Mouse (Mus musculus) T-helper 1 cell (primary cell): ENCODE measurements around the gene H2-T22.
"Not testable (repeated sequence)": the region's sequence is repeated elsewhere in the genome, so short reads cannot be mapped to it uniquely, and the experiment has no call there.

ENCODE experiments used
- in situ Hi-C: fragments of 300-600 bp; cut with MboI, MseI; formaldehyde crosslinking; loops from one replicate; pipeline ENCODE4 v1.15.1; 2025; ENCODE audit warnings: high pct_unique_total_duplicates

H2-T22 gene

GRCm38 (mm10) chr17:36030703-36031582, 11.6 kb downstream of the H2-T22 start:
- in situ Hi-C loops = loop anchor here (5.0 kb wide), 2 partner anchors 34 to 81 kb away; no protein-coding TSS in a partner anchor

DNA sequence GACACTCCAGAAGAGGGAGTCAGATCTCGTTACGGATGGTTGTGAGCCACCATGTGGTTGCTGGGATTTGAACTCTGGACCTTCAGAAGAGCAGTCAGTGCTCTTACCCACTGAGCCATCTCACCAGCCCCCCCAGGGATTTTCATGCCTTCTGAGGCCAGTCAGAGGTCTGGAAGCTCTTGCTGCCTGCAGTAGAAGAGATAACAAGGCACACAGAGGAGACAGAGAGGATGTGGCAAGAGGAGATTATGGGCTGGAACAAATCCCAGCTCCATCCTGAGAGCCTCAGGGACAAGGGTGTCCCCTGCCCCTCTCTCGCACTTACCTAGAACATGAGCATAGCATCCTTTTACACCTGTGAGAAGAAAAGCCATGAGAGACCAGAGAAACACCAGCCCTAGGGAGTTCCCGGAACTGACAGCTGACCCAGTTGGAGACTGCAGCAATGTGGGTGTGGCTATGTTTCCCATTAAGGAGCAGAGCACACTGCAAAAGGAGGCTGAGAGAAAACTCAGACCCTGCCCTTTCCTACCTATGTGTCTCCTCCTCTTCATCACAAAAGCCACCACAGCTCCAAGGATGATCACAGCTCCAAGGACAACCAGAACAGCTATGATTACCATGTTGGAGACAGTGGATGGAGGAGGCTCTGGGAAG, 12.4 kb downstream of the H2-T22 start:
- in situ Hi-C loops = loop anchor here (5.0 kb wide), 2 partner anchors 33 to 82 kb away; no protein-coding TSS in a partner anchor

- in situ Hi-C loops = no loop called here
These were observed 13.5 kb downstream of the H2-T22 start for GRCm38 (mm10) chr17:36028879-36029619.

DNA sequence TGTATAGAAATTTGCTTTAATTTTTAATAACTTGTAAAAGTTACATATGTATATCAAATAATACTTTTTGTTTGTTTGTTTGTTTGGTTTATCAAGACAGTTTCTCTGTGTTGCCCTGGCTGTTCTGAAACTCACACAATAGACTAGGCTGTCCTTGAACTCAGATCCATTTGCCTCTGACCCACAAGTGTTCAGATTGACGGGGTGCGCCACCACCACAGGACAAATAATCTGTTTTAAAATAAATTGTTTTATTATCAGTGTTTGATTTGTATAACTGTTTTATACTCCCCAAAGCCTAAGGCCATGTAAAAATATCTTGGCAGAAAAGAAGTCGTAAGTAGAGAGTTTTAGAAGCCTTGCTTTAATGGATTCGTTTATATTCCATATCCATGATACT, 14.9 kb downstream of the H2-T22 start:
- in situ Hi-C loops = no loop called here

DNA sequence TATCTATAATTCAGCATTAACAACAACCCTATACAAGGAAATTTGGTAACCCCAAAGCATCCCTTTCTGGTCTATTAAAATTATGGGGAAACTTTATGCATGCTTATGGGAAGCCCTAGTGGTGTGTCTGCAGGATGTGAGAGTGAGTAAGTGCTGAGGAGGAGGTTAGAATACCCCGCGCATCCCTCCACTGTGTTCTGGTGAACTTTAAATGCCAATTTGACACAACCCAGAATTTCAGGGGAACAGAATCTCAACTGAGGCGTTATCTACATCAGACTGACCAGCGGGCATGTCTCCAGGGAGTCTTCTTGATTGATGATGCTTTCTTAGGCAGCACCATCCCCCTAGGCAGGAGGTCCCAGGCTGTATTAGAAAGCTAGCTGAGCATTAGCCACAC, 16.6 kb downstream of the H2-T22 start:
- in situ Hi-C loops = no loop called here

DNA sequence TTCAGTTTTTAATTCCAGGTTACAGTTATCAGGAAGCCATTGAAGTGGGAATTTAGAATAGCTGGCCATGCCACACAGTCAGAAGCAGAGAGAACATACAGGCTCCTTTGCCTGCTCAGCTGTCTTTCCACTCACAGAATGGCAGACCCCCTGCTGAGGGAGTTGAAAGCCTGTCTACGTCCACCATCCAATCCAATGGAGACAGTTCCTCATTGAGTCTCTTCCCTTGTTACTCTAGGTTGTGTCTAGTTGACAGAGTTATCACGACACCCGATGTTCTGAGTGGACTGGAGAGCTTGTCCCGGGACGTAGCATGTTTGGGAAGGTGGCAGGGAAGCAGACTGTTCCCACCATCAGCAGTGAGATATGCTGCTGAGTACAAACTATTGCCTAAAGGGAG, 17.4 kb downstream of the H2-T22 start:
- in situ Hi-C loops = no loop called here

DNA sequence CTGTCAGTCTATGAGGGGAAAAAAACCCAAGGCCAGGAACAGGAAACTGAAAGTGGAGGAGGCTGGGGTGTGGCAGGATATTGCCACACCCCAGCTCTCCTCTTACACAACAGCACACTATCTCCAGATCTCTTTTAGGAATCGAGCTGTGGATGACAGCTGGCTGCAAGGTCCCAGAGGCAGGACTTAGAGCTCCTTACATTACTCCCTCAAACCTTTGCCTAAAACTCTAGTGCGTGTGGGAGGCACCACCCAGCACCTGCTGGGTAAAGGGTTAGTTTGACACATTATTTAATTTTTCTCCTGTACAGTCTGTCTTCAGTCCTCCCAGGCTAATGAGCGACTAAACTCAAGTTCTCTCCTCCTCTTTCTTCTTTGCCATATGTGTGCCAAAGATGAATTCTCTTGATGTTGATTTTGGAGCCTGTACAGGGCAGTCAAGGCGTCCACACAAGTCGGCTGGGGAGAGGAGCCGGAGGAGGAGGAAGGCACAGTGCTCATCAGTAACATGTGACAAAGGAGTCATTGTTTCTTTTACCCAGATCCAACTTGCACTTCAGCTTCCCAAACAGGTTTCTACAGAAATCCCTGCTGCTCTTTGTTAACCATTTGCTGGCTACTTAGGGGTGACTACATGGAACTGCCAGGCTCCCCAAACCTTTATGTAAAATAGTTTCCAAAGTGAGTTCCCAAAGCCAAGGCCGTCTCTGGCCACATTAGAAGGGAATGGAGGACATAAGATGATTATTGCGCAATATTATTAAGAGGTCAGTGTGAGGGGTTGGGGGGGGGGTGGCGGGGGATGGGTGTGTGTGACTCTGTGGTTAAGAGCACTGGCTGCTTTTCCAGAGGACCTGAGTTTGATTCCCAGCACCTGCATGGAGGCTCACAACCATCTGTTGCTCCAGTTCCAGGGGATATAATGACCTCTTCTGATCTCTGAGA, 18.6 kb downstream of the H2-T22 start:
- in situ Hi-C loops = no loop called here

DNA sequence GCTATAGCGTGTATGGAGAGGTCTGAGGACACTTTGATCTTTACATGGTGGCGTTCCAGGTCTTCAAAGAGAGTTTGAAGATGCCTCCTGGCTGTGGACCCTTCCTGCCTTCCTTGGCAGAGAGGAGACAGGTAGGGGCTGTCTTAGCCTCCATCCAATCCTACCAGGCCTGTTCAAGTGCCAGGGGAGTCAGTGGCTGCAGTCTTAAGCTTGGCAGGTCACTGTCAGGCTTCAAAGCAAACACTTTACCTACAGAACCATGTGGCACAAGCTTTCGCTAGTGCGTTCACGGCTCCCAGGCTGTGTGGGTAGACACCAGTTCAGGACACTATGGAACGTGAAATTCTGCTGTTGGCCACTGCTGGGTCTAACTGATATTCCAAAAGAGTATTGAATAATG, 19.6 kb downstream of the H2-T22 start:
- in situ Hi-C loops = no loop called here

DNA sequence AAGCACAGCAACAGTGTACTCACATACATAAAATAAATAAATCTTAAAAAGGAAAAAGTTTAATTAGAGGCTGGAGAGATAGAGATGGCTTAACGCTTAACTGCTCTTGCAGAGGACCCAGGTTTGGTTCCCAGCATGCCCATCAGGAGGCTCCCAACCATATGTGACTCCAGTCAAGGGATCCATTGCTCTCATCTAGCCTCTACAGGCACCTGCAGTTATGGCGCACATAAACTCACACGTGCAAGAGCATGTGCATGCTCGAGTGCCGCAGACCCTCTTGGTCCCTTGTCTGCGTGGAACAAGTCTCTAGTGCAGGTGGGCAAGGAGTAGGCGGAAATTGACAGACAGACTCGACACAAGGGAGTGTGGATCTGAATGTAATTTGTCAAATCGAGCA, 20.4 kb downstream of the H2-T22 start:
- in situ Hi-C loops = no loop called here

DNA sequence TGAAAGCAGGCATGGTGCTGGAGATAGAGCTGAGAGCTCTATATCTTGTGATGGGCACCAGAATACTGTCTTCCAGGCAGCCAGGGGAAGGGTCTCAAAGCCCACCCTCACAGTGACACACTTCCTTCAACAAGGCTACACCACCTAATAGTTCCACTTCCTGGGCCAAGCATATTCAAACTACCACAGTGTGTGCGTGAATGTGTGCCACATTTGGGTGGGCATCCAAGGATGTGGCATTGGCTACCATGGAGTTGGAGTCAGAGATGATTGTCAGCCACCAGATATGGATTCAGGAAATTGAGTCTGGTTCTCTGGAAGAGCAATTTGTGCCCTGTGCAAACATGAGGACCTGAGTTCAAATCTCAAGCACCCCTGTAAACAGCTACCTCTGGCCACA, 21.2 kb downstream of the H2-T22 start:
- in situ Hi-C loops = no loop called here

GRCm38 (mm10) chr17:36020191-36021073, 22.1 kb downstream of the H2-T22 start, which contains the start of gene H2-T24:
Gene H2-T24 (minus strand): TSS chr17:36020560.
- in situ Hi-C loops = no loop called here

DNA sequence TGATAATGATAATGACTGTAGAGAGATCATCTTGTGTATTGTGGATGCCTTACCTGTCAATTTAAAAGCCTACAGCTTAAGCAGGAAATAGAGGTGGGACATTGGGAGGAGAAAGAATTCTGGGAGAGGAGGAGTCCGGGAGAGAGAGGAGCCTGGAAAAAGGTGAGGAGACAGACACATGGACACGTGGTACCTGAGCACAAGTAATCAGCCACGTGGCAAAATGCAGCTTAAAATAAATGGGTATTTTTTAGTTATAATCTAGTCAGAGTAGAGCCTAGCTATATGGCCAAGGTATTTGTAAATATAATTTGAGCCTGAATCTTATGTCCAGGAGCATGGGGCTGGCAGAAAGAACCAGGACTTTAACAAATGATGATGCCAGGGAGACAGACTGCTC, 23.0 kb downstream of the H2-T22 start:
- in situ Hi-C loops = no loop called here

DNA sequence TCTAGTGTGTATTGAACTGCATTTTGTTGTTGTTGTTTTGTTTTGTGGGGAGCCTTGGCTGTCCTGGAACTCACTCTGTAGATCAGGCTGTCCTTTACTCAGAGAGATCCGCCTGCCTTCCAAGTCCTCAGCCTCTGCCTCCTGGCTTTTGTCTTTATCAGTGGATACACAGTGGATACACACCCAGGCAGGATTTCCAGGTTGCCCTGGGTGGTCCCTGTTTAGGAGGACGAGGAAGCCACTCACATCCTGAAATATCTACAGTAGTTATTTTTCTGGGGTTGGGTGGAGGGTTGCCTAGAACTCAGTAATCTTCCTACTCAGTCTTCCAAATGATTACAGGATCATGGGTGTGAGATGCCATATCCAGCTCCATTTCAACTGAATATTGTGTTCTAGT, 23.6 kb downstream of the H2-T22 start:
- in situ Hi-C loops = no loop called here

GRCm38 (mm10) chr17:36017046-36017445, 25.5 kb downstream of the H2-T22 start:
- in situ Hi-C loops = no loop called here

DNA sequence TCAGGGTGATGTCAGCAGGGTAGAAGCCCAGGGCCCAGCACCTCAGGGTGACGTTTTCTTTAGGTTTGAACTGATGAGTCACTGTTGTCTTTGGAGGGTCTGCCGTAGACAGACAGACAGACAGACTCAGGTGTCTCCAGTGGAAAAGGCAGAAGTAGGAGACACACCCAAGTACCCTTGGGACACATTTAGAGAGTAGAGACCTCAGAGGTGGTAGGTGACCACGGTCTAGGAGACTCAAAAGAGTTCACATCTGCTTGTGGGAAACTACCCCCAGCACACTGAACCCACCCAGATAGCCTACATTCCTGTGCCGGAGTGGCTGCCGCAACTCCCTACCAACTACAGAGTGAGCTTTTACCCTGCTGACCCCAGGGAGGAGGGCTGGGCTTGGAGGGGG, 27.6 kb downstream of the H2-T22 start:
- in situ Hi-C loops = no loop called here

GRCm38 (mm10) chr17:36004409-36004808, 38.1 kb downstream of the H2-T22 start:
- in situ Hi-C loops = not testable (repeated sequence)

DNA sequence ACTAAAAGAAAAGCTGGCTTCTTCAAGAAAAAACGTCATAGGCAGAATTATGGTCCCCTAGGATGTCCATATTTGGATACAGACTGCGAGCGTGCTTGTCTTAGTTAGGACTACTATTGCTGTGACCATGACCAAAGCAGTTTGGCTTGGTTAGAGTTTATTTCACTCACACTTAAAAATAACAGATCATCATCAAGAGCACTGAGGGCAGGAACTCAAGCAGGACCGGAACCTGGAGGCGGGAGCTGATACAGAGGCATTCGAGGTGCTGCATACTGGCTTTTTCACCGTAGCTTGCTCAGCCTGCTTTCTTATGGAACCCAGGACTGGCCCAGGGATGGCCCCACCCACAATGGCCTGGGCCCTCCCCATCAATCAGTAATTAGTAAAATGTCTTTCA, 39.2 kb downstream of the H2-T22 start:
- in situ Hi-C loops = no loop called here

GRCm38 (mm10) chr17:36001966-36002365, 40.6 kb downstream of the H2-T22 start:
- in situ Hi-C loops = no loop called here

DNA sequence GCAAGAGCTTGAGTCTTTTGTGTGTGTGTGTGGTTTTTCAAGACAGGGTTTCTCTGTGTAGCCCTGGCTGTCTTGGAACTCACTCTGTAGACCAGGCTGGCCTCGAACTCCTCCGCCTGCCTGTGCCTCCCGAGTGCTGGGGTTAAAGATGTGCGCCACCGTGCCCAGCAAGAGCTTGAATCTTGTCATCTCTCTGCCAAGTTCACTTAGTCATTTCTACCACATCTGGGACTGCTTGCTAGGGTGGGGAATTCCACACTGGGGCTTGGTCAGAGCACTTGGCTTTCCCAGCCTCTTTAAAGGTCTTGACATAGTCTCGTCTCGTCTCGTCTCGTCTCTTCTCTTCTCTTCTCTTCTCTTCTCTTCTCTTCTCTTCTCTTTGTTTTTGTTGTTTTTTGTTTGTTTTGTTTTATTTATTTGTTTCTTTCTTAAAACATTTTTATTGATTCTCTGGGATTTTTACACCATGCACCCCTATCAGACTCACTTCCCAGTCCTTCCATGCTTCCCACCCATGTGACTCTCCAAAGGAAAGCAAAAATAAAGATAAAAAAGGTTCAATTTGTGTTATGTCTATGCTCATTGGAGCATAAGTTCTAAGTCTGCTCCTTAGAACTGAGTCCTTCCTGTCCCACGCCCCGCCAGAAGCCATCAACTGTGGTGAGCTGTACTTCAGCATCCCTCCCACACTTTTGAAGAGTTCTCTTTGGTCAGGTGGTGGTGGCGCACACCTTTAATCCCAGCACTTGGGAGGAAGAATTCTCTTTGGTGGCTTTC, 41.2 kb downstream of the H2-T22 start:
- in situ Hi-C loops = no loop called here
